Mouse (Mus musculus): ENCODE measurements around the gene Cfap77.

Cfap77 gene

DNA sequence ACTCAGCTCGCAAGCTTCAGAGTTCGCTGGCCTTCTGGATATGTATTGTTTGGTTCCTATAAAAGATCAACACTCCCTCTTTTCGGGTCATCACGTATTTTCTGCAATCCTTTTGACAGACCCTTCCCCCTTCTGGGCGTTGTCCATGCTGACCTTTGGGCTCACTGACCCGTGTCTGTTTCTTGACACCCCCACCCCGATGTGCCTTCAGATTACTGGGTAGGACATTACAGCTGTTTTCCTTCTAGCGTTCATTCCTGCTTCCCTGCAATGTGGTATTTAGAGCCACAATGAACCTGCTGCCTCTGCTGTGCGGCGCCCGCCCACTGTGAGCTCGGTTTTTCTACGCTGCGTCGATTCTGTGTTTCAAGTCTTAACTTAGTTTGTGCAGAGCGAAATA, 8.7 kb downstream of the Cfap77 start:
- DNase-seq = no peak

DNA sequence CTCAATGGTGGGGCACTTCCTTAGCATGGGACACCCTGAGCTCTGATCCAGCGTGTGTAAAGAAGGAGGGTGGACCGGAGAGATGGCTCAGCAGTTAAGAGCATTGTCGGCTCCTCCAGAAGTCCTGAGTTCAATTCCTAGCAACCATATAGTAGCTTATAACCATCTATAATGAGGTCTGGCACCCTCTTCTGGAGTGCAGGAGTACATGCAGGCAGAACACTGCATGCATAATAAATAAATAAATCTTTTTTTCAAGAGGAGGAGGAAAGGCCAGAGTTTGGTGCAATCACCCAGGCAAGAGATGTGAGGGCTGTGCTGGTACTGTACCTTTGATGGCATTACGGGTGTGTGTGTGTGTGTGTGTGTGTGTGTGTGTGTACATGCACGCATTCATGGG, 12.7 kb downstream of the Cfap77 start:
- no peak for DNase-seq

DNA sequence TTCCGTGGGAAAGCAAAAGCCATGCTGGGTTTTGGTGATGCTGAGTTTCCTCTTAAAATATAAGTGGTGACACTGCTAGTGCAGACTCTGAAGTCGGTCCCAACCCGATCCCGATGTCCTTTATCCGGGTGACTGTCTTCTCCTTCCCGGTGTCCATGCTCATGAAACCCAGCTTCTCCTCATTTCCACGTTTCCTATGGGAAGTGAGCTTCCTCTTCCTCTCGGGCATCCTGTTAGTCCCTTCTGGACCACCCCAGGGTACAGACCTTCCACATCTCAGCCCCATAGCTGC, 13.4 kb downstream of the Cfap77 start:
- DNase-seq = no peak

DNA sequence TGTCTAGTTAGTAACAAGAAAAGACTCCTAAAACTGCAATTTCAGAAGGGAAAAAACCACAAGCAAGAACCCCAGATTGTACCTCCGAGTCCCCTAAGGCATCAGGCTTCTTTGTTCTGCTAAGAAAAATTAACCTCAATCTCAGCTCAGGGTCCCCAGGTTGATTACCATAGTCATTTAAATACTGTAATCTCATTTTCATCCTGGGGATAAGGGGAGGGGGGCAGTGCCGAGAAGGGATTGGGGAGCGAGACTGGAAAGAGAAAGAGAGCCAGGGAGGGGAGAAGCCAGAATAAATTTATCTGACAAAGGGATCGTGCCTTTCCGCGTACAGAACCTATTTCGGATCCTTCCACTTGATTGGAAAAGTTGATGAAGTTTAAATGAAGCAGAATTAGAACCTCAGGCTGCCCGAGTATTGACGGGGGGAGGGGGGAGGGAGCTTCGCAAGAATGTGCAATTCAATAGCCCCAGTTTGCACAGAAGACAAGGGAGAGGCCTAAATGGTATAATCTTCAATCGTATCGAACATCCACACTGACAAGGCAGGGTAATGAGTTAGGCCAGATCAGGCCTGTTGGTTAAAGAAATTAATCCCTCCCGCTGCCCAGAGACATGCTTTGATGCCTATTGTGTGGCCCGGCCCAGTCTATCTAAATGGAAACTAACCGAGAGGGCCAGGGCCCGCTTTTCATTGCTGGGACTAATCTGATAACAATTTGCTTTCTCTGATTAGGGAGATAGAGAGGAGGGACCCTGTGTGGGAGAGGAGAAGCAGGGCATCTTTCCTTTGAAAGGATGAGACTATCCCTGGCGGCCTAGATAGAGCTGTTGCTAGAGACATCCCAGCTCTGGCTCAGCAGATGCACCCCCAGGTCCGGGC, 14.0 kb downstream of the Cfap77 start:
- DNase-seq = no peak

DNA sequence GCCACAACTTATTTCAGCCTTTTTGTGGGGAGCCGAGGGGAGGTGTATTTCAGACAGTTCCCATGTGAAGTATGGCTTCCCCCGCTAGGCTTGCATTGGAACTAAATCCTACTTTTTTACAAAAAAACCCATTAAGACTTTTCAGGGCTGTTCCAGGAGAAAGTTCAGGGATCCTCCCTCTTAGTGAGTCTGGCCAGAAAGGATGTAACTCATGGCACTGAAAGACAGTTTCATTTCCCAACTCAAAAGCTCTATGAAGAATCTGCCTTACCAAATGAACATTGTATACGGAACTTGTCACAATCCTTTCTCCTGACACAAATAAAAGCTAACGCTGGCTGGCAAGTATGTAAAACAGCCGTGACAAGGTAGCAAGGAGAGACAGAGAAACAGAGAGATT, 15.1 kb downstream of the Cfap77 start:
- DNase-seq = no peak

DNA sequence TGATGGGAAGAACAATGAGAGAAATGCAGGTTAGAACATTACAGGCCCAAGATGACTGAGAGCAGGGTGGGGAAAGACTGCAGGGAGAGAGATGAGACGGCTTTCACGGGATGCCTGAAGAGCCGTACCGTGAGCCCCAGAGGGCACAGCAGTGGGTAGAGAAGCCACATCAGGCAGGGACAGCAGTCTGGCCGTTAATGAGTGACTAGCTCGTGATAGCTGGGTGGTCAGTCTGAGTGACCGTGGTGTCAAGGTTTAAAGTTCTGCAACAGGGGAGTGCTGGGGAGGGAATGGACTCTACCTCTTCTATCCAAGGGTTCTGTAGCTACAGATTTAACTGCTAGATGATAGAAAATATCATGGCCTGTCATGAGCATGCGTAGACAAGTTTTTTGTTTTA, 19.2 kb downstream of the Cfap77 start:
- DNase-seq = no peak

DNA sequence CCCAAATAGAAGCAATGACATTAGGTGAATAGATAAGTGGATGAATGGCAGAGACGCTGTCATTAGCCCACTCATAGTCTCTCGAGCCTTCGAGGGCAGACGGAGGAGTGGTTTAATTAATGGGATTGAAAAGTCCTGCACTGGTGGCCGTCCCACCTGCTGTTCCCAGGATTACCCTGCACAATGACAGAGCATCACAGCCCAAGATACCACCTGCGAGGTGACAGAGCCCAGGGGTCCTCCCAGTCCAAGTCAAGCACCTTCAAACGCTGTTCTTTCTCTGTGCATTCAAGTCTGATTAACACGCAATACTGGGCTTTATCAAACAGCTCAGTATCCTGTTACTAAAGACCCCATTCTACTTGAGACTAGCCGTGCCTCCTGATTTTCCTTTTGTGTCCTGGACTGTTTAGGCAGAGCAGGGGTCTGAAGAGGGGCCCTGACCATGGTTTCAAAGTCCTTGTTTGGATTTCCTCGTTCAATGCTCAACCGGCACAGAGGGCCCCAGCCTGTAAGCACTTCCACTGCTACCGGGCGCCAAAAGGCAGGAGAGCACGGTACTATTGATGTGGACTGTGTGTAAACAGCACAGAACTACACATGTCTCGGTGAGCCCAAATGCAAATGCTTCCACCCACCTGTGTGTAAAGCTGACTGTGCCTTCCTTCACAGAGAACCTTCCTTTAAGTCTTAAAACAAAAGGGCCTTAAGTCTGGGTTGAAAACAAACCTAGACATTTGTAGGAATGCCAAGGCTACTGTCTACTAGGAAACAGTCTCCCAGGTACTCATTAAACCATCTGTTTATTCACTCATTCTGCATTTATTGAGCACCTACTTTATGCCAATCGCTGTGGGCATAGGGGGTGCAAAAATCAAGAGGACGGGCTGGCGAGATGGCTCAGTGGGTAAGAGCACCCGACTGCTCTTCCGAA, 20.1 kb downstream of the Cfap77 start:
- no peak for DNase-seq

DNA sequence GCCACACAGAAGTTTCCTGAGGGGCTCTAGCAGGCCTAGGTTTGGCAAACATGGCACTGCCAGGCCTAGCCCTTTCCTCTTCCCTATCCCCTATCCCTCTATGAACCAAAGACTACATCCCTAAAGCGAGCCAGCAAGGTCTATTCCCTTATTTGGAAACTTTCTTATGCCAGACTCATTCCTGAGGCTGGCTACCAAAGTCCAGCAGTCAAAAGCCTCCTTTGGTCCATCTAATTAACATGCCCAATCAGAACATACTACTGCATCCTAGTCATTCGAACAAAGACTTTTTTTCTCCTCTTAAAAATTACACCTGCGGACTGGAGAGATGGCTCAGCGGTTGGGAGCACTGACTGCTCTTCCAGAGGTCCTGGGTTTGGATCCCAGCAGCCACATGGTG, 22.9 kb downstream of the Cfap77 start:
- no peak for DNase-seq

DNA sequence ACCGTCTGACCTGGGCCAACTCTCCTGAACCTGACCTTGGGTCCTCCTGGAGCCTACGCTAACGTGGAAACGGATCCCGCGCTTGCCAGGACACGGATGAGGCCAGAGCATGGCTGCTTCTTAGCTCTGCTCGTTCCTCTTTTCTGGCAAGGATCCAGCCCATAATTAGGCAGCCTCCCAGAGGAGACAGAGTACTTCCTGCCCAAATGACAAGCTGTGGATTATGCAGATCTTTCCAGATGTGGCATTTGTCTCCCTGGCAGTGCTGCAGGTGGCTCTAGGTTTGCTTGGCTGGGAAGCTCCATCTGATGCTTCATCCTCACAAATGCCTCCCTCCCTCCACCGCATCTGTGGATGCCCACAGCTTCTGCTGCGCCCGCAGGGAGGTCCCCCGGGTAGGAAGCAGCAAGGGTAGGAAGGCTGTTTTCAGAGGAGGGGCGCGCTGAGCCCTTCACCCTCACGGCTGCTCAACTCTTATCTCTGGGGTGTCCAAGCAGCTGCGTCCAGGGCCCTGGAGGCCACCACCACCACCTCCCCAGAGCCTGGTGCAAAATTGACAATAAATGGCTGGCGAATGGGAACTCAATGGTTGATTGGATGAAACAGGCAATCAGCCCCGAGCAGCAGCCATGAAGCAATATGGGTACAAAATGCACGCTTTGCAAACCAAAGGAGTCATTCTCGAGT, 24.7 kb downstream of the Cfap77 start:
- no peak for DNase-seq

DNA sequence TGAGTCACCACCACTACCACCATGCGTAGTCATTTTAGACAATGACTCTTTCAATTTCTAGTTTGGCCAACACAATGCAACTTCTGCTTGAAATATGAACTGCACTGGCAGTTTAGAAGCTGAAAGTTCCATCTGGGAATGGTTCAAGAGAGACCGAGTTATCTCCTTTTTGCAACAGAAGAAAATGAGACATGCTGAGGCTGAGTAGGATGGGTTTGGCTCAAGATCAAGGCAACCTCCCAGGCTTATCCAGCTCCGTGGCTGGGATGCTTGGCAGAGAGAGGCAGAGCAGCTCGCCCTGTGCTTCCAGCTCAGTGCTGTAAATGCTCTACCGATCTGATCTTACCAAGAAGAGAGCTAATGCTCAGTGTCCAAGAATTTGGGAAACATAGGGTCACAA, 29.6 kb downstream of the Cfap77 start:
- no peak for DNase-seq

DNA sequence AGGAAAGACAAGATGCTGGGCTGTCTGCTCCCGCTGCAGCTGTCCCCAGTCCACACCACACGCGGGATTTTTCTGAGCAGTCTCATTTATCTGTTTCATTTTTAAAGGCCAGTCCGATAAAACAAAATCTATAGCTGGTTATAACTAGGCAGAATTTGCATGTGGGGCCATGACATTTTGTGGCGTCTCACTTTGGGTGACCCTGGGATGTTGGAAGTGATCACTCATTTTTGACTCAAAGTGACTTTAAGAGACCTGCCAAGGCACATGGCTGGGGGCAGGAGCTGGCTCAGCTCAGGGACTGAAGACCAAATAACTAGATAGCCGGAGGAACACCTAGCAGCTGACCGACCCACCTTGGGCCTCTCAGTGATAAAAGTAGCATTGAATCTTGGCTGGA, 31.9 kb downstream of the Cfap77 start:
- no peak for DNase-seq

DNA sequence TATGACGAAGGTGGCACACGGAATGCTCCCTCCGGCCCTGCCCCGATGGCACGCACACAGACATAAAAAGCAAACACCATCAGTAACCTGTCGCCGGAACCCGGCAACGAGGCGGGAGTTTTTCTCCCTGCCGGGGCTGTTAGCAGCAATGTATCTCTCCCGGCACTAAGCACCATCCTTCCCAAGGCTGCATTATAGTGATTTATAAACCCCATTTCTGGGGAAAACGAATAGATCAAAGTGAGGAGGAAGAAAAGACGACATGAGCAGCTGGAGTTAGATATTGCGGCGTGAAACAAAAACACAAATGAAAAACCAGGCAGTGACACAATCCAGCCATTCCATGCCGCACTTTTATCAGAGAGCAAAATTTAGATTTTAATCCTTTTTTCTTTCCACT, 33.8 kb downstream of the Cfap77 start:
- DNase-seq = no peak

DNA sequence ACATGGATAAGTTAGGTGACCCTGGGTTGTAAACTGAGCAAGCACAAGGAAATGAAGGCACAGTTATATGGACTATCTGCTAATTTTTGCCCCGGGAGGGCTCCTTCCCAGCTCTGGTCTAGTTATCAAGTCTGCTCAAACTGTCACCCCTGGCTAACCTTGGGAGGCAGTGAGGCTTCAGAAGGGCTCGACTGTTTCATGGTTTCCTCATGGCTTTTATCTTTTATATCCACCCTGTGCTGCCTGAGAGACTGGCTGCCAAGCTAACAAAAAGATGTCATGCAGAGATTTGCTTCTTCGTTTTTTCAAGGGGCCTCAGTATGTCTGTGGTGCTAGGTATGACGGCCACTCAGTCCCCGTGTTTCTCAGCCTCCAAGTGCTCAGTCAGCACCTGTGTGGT, 36.2 kb downstream of the Cfap77 start:
- DNase-seq = no peak

DNA sequence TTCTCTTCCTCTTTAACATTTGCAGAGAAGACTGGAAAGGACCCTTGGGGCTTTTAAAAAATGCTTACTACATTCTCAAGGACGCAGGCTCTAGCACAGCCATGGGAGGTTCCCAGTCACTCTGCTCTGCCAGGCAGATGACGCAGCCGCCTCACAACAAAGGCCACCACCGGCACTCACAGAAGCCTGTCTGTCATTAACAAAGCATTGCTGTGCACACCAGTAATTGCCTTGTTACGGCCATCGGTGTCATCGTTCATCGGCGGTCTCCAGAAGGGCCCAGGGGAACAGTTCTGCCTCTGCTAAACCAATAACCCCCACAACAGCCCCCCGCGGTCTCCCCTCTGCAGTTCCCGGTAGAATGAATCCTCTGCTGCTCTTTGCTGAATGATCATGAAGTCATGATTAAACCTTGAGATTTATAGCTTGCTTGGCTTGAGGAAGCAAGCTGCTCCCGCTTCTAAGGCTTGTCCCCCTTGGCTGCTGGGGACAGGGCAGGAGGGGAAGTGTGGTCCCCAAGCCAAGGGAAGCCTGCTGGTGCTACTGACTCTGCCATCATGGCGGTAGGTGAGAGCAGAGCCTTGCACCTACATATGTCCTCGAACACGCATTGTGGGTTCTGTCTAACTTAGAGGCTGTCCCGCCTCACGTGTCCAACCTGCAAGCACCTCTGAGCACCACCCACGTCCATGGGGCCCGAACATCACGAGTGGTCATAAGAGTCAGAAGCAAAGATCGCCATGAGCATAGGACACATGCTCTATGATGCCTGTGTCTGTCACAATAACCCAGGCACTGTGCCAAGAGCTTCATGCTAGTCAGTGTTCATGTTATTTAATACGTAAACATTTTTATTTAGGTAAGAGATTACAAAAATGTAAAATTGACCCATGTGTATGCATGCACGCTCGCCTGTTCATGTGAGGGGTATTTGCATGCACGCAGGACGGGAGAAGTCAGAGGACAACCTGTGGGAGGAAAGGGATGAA, 38.0 kb downstream of the Cfap77 start:
- no peak for DNase-seq

DNA sequence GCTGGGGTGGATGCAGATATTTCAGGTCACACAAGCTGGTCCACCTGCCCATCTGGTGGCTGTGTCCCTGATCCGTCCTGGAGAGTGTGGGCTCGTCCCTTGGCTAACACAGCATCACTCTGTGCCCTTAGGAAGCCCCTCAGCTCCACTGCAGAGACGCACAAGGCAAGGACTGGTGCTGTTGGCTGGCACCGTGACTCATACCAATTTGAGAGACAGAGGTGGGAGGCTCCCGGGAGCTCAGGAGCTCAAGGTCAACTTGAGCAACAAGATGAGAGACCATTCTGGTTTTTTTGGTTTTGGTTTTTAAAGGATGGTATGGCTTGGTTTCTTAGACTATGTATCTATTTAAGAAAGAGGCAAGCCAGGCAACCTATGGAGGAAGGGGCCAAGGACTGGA, 42.3 kb downstream of the Cfap77 start:
- no peak for DNase-seq

DNA sequence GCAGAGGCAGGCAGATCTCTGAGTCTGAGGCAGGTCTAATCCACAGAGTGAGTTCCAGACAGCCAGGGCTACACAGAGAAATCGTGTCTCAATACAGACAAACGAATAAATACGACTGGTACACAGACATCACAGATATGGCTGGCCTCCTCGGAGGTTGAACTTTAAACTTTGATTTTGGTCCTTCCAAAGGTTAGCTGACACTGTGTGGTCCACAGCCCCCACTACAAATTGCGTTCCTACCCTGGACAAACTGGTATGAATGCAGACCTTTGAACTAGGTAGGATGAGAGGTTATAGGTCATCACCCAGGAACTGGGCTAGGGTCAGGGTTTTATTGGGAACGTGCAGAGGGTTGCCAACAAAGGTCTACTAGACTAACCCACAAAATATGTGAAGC, 47.2 kb downstream of the Cfap77 start:
- DNase-seq = no peak

DNA sequence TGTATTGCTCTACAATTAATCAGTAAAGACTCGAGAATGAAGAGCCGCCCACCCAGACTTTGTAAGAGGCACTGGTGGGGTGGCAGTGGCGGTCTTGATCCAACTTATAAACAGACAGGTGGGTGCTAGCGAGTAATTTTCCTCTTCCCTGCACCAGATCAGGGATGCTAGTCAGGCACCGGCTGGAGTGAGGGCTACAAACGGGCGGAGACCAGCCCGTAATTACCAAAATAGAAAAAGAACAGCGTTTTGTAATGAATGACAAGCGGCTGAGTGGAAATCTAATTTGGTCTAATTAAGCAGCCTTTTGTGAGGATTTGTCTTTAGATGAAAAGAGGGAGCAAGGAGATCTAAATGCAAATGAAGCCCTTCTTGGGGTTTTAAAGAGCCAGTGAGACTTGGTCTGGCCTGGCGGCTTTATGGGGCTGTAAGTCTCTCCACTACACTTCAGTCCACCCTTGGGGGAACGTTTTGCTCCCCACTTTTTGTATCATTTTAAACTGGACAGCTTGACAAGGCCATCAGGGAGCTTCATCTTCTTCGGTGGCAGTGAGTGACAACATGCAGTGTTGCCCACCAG, 48.3 kb downstream of the Cfap77 start:
- no peak for DNase-seq

DNA sequence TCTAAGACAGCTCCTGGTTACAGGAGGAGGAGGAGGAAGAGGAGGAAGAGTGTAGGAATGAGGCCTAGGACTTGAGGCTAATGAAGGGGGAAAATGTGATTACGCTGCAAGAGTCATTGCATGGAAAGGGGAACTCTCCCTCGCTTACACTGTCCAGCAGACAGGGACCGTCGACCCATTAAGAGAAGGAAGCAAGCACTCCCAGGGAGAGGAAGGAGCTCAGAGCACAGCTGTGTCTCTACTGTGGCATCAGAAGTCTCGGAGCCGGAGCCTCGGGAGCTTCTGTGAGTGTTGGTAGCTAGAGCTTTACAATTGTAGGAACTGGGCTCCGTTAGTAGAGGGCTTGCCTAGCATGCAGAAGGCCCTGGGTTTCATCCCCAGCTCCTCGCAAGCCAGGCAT, 50.8 kb downstream of the Cfap77 start:
- no peak for DNase-seq

DNA sequence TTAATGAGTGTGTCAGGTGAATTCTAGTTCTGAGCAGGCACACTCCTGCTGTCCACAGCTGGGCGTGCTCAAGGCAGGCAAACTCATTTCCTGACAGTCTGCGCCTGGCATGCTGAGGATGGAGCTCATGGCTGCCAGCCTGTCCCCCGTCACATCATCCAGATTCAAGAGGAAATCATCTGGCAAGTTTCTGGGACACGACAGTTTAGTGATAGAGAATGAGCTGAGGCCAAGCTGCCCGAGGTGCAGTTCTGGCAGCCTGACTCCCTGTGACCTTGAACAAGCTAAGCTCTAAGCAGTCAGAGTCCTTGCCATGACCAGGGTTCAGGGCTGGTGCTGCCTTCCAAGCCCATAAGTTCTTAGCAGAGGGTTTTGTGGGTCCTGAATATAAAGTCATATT, 56.6 kb downstream of the Cfap77 start:
- DNase-seq = no peak

DNA sequence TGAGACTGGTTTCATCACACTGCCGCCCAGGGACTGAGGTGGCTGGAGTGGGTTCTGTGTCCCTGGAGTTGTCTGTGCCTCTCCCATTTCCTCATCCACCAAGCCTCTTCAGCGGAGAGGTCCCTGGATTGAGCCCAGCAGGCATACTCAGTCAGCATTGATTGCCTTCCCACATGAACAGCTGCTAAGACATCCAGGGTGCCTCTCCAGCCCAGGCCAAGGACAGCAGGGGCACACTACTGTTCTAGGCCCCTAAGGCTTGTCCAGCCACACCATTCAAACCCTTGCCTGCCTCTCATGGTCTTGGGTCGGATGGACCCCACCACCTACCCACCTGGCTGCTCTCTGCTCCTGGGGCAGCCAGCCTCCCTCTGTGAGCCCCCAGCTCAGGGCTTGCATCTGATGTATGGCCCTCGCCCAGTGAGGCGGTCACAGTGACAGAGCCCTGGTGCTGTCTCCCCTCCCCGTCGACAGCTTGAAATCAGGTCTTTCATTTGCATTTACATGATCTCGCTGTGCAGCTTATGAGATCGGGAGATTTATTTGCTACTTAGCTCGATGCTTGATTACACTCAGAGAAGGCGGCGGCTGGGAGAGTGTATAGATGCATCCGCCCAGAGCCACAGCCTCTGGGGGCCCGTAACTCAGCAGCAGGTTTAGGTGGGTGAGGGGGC, 57.6 kb downstream of the Cfap77 start:
- DNase-seq = no peak

DNA sequence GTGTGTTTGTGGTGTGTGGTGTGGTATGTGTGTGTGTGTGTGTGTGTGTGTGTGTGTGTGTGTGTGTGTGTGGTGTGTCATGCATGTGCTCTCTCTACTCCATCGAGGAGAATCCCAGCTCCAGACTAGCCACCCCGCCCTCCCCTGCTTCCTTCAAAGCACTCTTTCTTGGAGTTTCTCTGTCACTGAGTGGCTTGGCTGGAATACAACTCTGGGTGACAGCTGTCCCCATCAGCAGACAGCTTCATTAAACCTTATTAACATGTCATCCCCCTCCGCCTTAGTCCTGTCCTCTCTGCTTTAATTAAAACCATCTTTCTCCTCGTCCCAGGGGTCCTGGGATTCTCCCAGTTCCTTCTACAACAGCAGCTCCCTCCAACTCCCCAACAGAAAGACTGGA, 59.4 kb downstream of the Cfap77 start:
- DNase-seq = no peak
